Mouse (Mus musculus): ENCODE measurements around the gene Fignl1.

GRCm38 (mm10) chr11:11740603-11741002 lies 68.2 kb downstream of the Fignl1 start:
- TF ChIP-seq CTCF (IDR thresholded peaks at IDR 0.05; ENCODE audit: low read depth, low read length) (no peak), GATA1 (IDR thresholded peaks at IDR 0.05; ENCODE audit: borderline replicate concordance, low read length) (no peak), TAL1 (conservative IDR thresholded peaks at IDR 0.05; ENCODE audit: low read depth, low read length) (no peak), POLR2AphosphoS5 (IDR thresholded peaks at IDR 0.05; ENCODE audit: insufficient replicate concordance, low read depth, low read length) (no peak)
